Mouse (Mus musculus): ENCODE results near the gene Slc25a17. TPM values are rescaled to one million over a fixed set of nuclear protein-coding genes. Genes with fewer than 3 reads are reported as not detected.
A peak's percentile ranks its signal among the peaks of the same experiment; 100 is the strongest.

The Slc25a17 gene
- polyA plus RNA-seq, 1 experiment: 11.9 TPM

GRCm38 (mm10) chr15:81366241-81366640, 5.6 kb upstream of the Slc25a17 start:
- Histone ChIP-seq H3K27me3 (ENCODE audit: control insufficient read depth, insufficient read depth, low read length) (no peaks in the 10 kb centered on the region), H3K4me1 (ENCODE audit: control insufficient read depth, insufficient read depth, low read length) (no peaks in the 10 kb centered on the region; the same call in 1 of the 2 replicates), H3K27ac (ENCODE audit: control insufficient read depth, insufficient read depth, low read depth, low read length) (no peak overlapping the region), H3K36me3 (ENCODE audit: control insufficient read depth, insufficient read depth, low read length) (peaks cover 3% of the 10 kb centered on the region), H3K4me3 (ENCODE audit: control insufficient read depth, low read depth, low read length) (no peak overlapping the region)
- no peak for TF ChIP-seq POLR2A (IDR thresholded peaks at IDR 0.05; ENCODE audit: control insufficient read depth, low read depth, low read length)

GRCm38 (mm10) chr15:81365246-81365645, 4.6 kb upstream of the Slc25a17 start:
- Histone ChIP-seq H3K36me3 (ENCODE audit: control insufficient read depth, insufficient read depth, low read length) (peaks cover 3% of the 10 kb centered on the region), H3K27ac (ENCODE audit: control insufficient read depth, insufficient read depth, low read depth, low read length) (no peak overlapping the region), H3K4me3 (ENCODE audit: control insufficient read depth, low read depth, low read length) (no peak overlapping the region), H3K4me1 (ENCODE audit: control insufficient read depth, insufficient read depth, low read length) (peaks cover 2% of the 10 kb centered on the region), H3K27me3 (ENCODE audit: control insufficient read depth, insufficient read depth, low read length) (no peaks in the 10 kb centered on the region)
- TF ChIP-seq CTCF (IDR thresholded peaks at IDR 0.05; ENCODE audit: control insufficient read depth, insufficient read depth, insufficient replicate concordance, low read depth, low read length) (no peak), POLR2A (IDR thresholded peaks at IDR 0.05; ENCODE audit: control insufficient read depth, low read depth, low read length) (no peak)

- Histone ChIP-seq H3K36me3 (ENCODE audit: control insufficient read depth, insufficient read depth, low read length) (peaks cover 3% of the 10 kb centered on the region), H3K4me1 (ENCODE audit: control insufficient read depth, insufficient read depth, low read length) (peaks cover 2% of the 10 kb centered on the region), H3K4me3 (ENCODE audit: control insufficient read depth, low read depth, low read length) (no peak overlapping the region), H3K27ac (ENCODE audit: control insufficient read depth, insufficient read depth, low read depth, low read length) (no peak overlapping the region), H3K27me3 (ENCODE audit: control insufficient read depth, insufficient read depth, low read length) (no peaks in the 10 kb centered on the region)
- TF ChIP-seq POLR2A (IDR thresholded peaks at IDR 0.05; ENCODE audit: control insufficient read depth, low read depth, low read length) (no peak), CTCF (IDR thresholded peaks at IDR 0.05; ENCODE audit: control insufficient read depth, insufficient read depth, insufficient replicate concordance, low read depth, low read length) (no peak)
These were observed 3.7 kb upstream of the Slc25a17 start for GRCm38 (mm10) chr15:81364271-81364670.

GRCm38 (mm10) chr15:81362501-81362900, 1.9 kb upstream of the Slc25a17 start:
- peaks cover 3% of the 10 kb centered on the region for H3K36me3 ChIP-seq (ENCODE audit: control insufficient read depth, insufficient read depth, low read length)
- TF ChIP-seq CTCF (IDR thresholded peaks at IDR 0.05; ENCODE audit: control insufficient read depth, insufficient read depth, insufficient replicate concordance, low read depth, low read length) (no peak), POLR2A (IDR thresholded peaks at IDR 0.05; ENCODE audit: control insufficient read depth, low read depth, low read length) (no peak)
- no peaks in the 10 kb centered on the region for H3K27me3 ChIP-seq (ENCODE audit: control insufficient read depth, insufficient read depth, low read length)
- H3K4me3 ChIP-seq (ENCODE audit: control insufficient read depth, low read depth, low read length): no peak overlapping the region
- H3K4me1 ChIP-seq (ENCODE audit: control insufficient read depth, insufficient read depth, low read length): peaks cover 2% of the 10 kb centered on the region
- no peak overlapping the region for H3K27ac ChIP-seq (ENCODE audit: control insufficient read depth, insufficient read depth, low read depth, low read length)

- Histone ChIP-seq H3K36me3 (ENCODE audit: control insufficient read depth, insufficient read depth, low read length) (peaks cover 3% of the 10 kb centered on the region), H3K27ac (ENCODE audit: control insufficient read depth, insufficient read depth, low read depth, low read length) (no peak overlapping the region), H3K27me3 (ENCODE audit: control insufficient read depth, insufficient read depth, low read length) (no peaks in the 10 kb centered on the region), H3K4me3 (ENCODE audit: control insufficient read depth, low read depth, low read length) (no peak overlapping the region), H3K4me1 (ENCODE audit: control insufficient read depth, insufficient read depth, low read length) (peaks cover 2% of the 10 kb centered on the region)
- TF ChIP-seq POLR2A (IDR thresholded peaks at IDR 0.05; ENCODE audit: control insufficient read depth, low read depth, low read length): no peak
- no peak for TF ChIP-seq CTCF (IDR thresholded peaks at IDR 0.05; ENCODE audit: control insufficient read depth, insufficient read depth, insufficient replicate concordance, low read depth, low read length)
These were observed 904 bp upstream of the Slc25a17 start for GRCm38 (mm10) chr15:81361417-81362015.

- H3K36me3 ChIP-seq (ENCODE audit: control insufficient read depth, insufficient read depth, low read length): peaks cover 2% of the 10 kb centered on the region
- H3K27me3 ChIP-seq (ENCODE audit: control insufficient read depth, insufficient read depth, low read length): no peaks in the 10 kb centered on the region
- H3K27ac ChIP-seq (ENCODE audit: control insufficient read depth, insufficient read depth, low read depth, low read length): peak overlapping the region; percentile 34; the same call in 1 of the 2 replicates
- no peak for TF ChIP-seq CTCF (IDR thresholded peaks at IDR 0.05; ENCODE audit: control insufficient read depth, insufficient read depth, insufficient replicate concordance, low read depth, low read length)
- no peak for TF ChIP-seq POLR2A (IDR thresholded peaks at IDR 0.05; ENCODE audit: control insufficient read depth, low read depth, low read length)
- peak overlapping the region; percentile 93 for H3K4me3 ChIP-seq (ENCODE audit: control insufficient read depth, low read depth, low read length)
- peaks cover 2% of the 10 kb centered on the region for H3K4me1 ChIP-seq (ENCODE audit: control insufficient read depth, insufficient read depth, low read length)
These were observed 401 bp upstream of the Slc25a17 start for GRCm38 (mm10) chr15:81361022-81361404.

- H3K27me3 ChIP-seq (ENCODE audit: control insufficient read depth, insufficient read depth, low read length): no peaks in the 10 kb centered on the region
- no peaks in the 10 kb centered on the region for H3K36me3 ChIP-seq (ENCODE audit: control insufficient read depth, insufficient read depth, low read length)
- TF ChIP-seq CTCF (IDR thresholded peaks at IDR 0.05; ENCODE audit: control insufficient read depth, insufficient read depth, insufficient replicate concordance, low read depth, low read length) (no peak), POLR2A (IDR thresholded peaks at IDR 0.05; ENCODE audit: control insufficient read depth, low read depth, low read length) (no peak)
- H3K27ac ChIP-seq (ENCODE audit: control insufficient read depth, insufficient read depth, low read depth, low read length): no peak overlapping the region
- peaks cover 2% of the 10 kb centered on the region for H3K4me1 ChIP-seq (ENCODE audit: control insufficient read depth, insufficient read depth, low read length)
- no peak overlapping the region for H3K4me3 ChIP-seq (ENCODE audit: control insufficient read depth, low read depth, low read length)
These were observed 1.2 kb downstream of the Slc25a17 start for GRCm38 (mm10) chr15:81359421-81359820.

- peaks cover 2% of the 10 kb centered on the region for H3K4me1 ChIP-seq (ENCODE audit: control insufficient read depth, insufficient read depth, low read length)
- H3K4me3 ChIP-seq (ENCODE audit: control insufficient read depth, low read depth, low read length): no peak overlapping the region
- H3K36me3 ChIP-seq (ENCODE audit: control insufficient read depth, insufficient read depth, low read length): no peaks in the 10 kb centered on the region
- no peak for TF ChIP-seq POLR2A (IDR thresholded peaks at IDR 0.05; ENCODE audit: control insufficient read depth, low read depth, low read length)
- no peak for TF ChIP-seq CTCF (IDR thresholded peaks at IDR 0.05; ENCODE audit: control insufficient read depth, insufficient read depth, insufficient replicate concordance, low read depth, low read length)
- H3K27me3 ChIP-seq (ENCODE audit: control insufficient read depth, insufficient read depth, low read length): no peaks in the 10 kb centered on the region
- no peak overlapping the region for H3K27ac ChIP-seq (ENCODE audit: control insufficient read depth, insufficient read depth, low read depth, low read length)
These were observed 1.7 kb downstream of the Slc25a17 start for GRCm38 (mm10) chr15:81358943-81359342.
